Comparison of ENCODE assay signal across 8 mouse cellular contexts in genomic region chr1:90928575-90928934, GRCm38 (mm10). TPM values are rescaled to one million over a fixed set of nuclear protein-coding genes. Genes with fewer than 3 reads are reported as not detected.
DNase-seq lines count a peak whose midpoint lies in the region; ATAC-seq lines count a peak whose summit lies in the region.

No protein-coding gene starts in this region.

- H3K4me2 ChIP-seq in hindbrain, embryonic 15.5 days, result peak overlapping the region; percentile 54

- H3K9ac ChIP-seq in hindbrain, embryonic 15.5 days, result no peak overlapping the region

- peaks cover 9% of the 10 kb centered on the region for H3K4me1 ChIP-seq in hindbrain, embryonic 15.5 days (replicated peaks)

- 5% methylated on average over 6 of the region's 6 CpGs for WGBS in hindbrain, embryonic 15.5 days

- no peaks in the 10 kb centered on the region for H3K9me3 ChIP-seq in hindbrain, embryonic 15.5 days

- ATAC-seq in hindbrain, embryonic 15.5 days (ENCODE audit: low FRiP score, low read depth), result peak; percentile 81; the same call in 1 of the 2 replicates
- peak; percentile 83 for ATAC-seq in megakaryocyte progenitor cell, adult 5-6 weeks (replicated peaks; ENCODE audit: poor library complexity)

- no peak overlapping the region for H3K27ac ChIP-seq in hindbrain, embryonic 15.5 days (replicated peaks)

- peak; percentile 62 for DNase-seq in WW6 (ENCODE audit: low read depth, low spot score)
- DNase-seq in cerebellum, postnatal 25 days, result peak; percentile 77 to 85
- peak; percentile 88 for DNase-seq in gastrocnemius, adult 18-20 months (ENCODE audit: low spot score)
- peak; percentile 57 for DNase-seq in left cerebral cortex, adult 11 months (ENCODE audit: low spot score)
- DNase-seq in right cerebral cortex, postnatal 25 days, result peak; percentile 74
- DNase-seq in urinary bladder, postnatal 4 days (ENCODE audit: low spot score in 2 of 2), result peak; percentile 79 to 86

- H3K27me3 ChIP-seq in hindbrain, embryonic 15.5 days, result no peaks in the 10 kb centered on the region; the same call in 1 of the 2 replicates

- H3K36me3 ChIP-seq in hindbrain, embryonic 15.5 days, result no peaks in the 10 kb centered on the region

- H3K4me3 ChIP-seq in hindbrain, embryonic 15.5 days, result no peak overlapping the region

RNA-seq across cellular contexts. Expression of gene Mlph, which starts 13.7 kb away (rescaled TPM):
- under 1 TPM; 0.21 to 0.32 TPM for total RNA-seq in gastrocnemius, adult 18-20 months (2021)
- 0.29 and 0.35 TPM in 2 replicates for polyA plus RNA-seq in hindbrain, embryonic 15.5 days (2015; fragmentation: Nextera tagmentation; extraction: Ambion mirVana)
- 0.07 and 1.0 TPM in 2 replicates for total RNA-seq in megakaryocyte progenitor cell, adult 5-6 weeks (2015)
- total RNA-seq in megakaryocyte progenitor cell, adult 5-6 weeks (2017), result 0.27 and 0.42 TPM in 2 replicates

RNA-seq across cellular contexts. Expression of gene Prlh, which starts 24.4 kb away (rescaled TPM):
- total RNA-seq in gastrocnemius, adult 18-20 months (2021), result not detected
- not detected in 2 replicates for polyA plus RNA-seq in hindbrain, embryonic 15.5 days (2015; fragmentation: Nextera tagmentation; extraction: Ambion mirVana)
- total RNA-seq in megakaryocyte progenitor cell, adult 5-6 weeks (2015), result not detected in 2 replicates
- not detected in 2 replicates for total RNA-seq in megakaryocyte progenitor cell, adult 5-6 weeks (2017)

RNA-seq across cellular contexts. Expression of gene Rab17, which starts 40.9 kb away (rescaled TPM):
- total RNA-seq in gastrocnemius, adult 18-20 months (2021), result not detected
- polyA plus RNA-seq in hindbrain, embryonic 15.5 days (2015; fragmentation: Nextera tagmentation; extraction: Ambion mirVana), result 0.10 and 0.17 TPM in 2 replicates
- total RNA-seq in megakaryocyte progenitor cell, adult 5-6 weeks (2015), result 0.69 and 1.0 TPM in 2 replicates
- 2.3 and 3.0 TPM in 2 replicates for total RNA-seq in megakaryocyte progenitor cell, adult 5-6 weeks (2017)
